Mouse (Mus musculus): Measurements from ENCODE around the gene Gm4513. TPM values are rescaled to one million over a fixed set of nuclear protein-coding genes. Genes with fewer than 3 reads are reported as not detected.
"Not testable (repeated sequence)": the region's sequence is repeated elsewhere in the genome, so short reads cannot be mapped to it uniquely, and the experiment has no call there.

The Gm4513 gene
- not detected in 2 replicates for polyA plus RNA-seq (2015; fragmentation: Nextera tagmentation; extraction: Ambion mirVana)

DNA sequence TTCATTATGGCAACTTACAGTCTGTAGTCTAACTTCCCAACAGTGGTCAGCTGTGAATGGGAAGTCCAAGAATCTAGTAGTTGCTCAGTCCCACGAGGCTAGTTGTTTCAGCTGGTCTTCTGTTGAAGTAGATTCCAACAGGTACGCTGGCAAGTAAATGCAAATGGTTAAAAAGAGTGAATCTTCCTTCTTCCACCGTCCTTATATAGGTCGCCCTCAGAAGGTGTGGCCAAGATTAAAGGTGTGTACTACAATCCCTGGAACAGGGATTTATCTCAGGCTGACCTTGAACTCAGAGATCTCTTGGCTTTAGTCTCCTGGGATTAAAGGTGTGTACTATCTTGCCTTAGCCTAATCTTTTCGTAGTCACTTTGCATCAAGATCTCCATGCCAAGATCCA lies at the start of gene Gm4513:
TSS of gene Gm4513 (minus strand) at position 101 of the 400 bp plus-strand sequence.
- 73% methylated on average over 3 of the region's 5 CpGs for WGBS
- not testable (repeated sequence) for H3K27ac ChIP-seq (replicated peaks); H3K4me1 ChIP-seq; H3K4me2 ChIP-seq (replicated peaks); ATAC-seq (ENCODE audit: insufficient number of reproducible peaks, low FRiP score, low TSS enrichment, low read depth); H3K27me3 ChIP-seq; H3K9ac ChIP-seq; H3K9me3 ChIP-seq (replicated peaks); H3K36me3 ChIP-seq; H3K4me3 ChIP-seq (replicated peaks)

DNA sequence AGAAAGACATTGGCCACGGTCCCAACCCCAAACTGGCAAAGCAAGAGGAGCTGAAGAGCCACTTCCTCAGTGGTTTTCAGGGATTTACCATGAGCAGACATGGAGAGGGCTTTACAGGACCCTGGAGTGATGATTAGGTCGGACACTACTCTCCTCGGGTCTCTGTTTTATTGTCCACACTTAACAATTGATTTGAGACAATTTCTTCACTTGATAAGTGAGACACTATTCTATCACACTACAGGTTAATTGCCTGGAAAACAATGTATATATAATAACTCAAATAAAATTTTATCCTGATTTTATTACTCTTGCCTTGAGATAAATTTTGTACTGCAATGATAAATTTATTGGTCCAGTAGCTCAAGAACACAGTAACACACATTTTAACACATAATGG lies 22.7 kb downstream of the Gm4513 start, which contains the start of gene Gm4141:
TSS of gene Gm4141 (minus strand) at position 101 of the 400 bp plus-strand sequence.
- not testable (repeated sequence) for H3K27ac ChIP-seq (replicated peaks); H3K36me3 ChIP-seq; H3K4me3 ChIP-seq (replicated peaks); H3K9me3 ChIP-seq (replicated peaks); H3K27me3 ChIP-seq; H3K4me2 ChIP-seq (replicated peaks); H3K9ac ChIP-seq; ATAC-seq (ENCODE audit: insufficient number of reproducible peaks, low FRiP score, low TSS enrichment, low read depth); H3K4me1 ChIP-seq
- WGBS = no CpG with 5 or more reads among the region's 3 CpGs

DNA sequence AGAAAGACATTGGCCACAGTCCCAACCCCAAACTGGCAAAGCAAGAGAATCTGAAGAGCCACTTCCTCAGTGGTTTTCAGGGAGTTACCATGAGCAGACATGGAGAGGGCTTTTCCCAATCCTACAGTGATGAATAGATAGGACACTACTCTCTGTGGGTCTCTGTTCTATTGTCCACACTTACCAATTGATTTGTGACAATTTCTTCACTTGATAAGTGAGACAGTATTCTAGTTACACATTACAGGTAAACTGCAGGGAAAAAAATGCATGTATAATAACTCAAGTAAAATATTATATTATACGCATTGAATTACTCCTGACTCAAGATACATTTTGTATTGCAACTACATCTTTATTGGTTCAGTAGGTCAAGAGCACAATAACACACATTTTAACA lies 53.2 kb downstream of the Gm4513 start, which contains the start of gene Gm5726:
TSS of gene Gm5726 (minus strand) at position 101 of the 400 bp plus-strand sequence.
- WGBS = no CpG with 5 or more reads among the region's 1 CpGs

More for the DNA sequence above, 53.2 kb downstream of the Gm4513 start, which contains the start of gene Gm5726:
- not testable (repeated sequence) for H3K36me3 ChIP-seq; H3K27ac ChIP-seq (replicated peaks); H3K27me3 ChIP-seq; H3K9me3 ChIP-seq (replicated peaks); ATAC-seq (ENCODE audit: insufficient number of reproducible peaks, low FRiP score, low TSS enrichment, low read depth); H3K4me3 ChIP-seq (replicated peaks); H3K9ac ChIP-seq; H3K4me1 ChIP-seq; H3K4me2 ChIP-seq (replicated peaks)

Other genes with a start within 250 kb of the Gm4513 start
- gene Gm5728, start 223.6 kb downstream of the Gm4513 start, polyA plus RNA-seq (2015; fragmentation: Nextera tagmentation; extraction: Ambion mirVana) = not detected in 2 replicates
- not detected in 2 replicates for gene Vmn1r100, start 181.1 kb downstream of the Gm4513 start, polyA plus RNA-seq (2015; fragmentation: Nextera tagmentation; extraction: Ambion mirVana)
- not detected in 2 replicates for gene Vmn1r101, start 156.4 kb downstream of the Gm4513 start, polyA plus RNA-seq (2015; fragmentation: Nextera tagmentation; extraction: Ambion mirVana)
- not detected in 2 replicates for gene Gm10670, start 124.1 kb downstream of the Gm4513 start, polyA plus RNA-seq (2015; fragmentation: Nextera tagmentation; extraction: Ambion mirVana)
- not detected in 2 replicates for gene Vmn1r103, start 88.5 kb downstream of the Gm4513 start, polyA plus RNA-seq (2015; fragmentation: Nextera tagmentation; extraction: Ambion mirVana)
- not detected in 2 replicates for gene Vmn1r104, start 65.2 kb downstream of the Gm4513 start, polyA plus RNA-seq (2015; fragmentation: Nextera tagmentation; extraction: Ambion mirVana)
- gene Gm5726, start 53.3 kb downstream of the Gm4513 start, polyA plus RNA-seq (2015; fragmentation: Nextera tagmentation; extraction: Ambion mirVana) = not detected in 2 replicates
- not detected in 2 replicates for gene Gm4141, start 22.8 kb downstream of the Gm4513 start, polyA plus RNA-seq (2015; fragmentation: Nextera tagmentation; extraction: Ambion mirVana)
- not detected in 2 replicates for gene Vmn1r107, start 69.9 kb upstream of the Gm4513 start, polyA plus RNA-seq (2015; fragmentation: Nextera tagmentation; extraction: Ambion mirVana)
- not detected in 2 replicates for gene Vmn1r111, start 104.2 kb upstream of the Gm4513 start, polyA plus RNA-seq (2015; fragmentation: Nextera tagmentation; extraction: Ambion mirVana)
- gene Gm10668, start 131.6 kb upstream of the Gm4513 start, polyA plus RNA-seq (2015; fragmentation: Nextera tagmentation; extraction: Ambion mirVana) = not detected in 2 replicates
- not detected in 2 replicates for gene Vmn1r112, start 172.2 kb upstream of the Gm4513 start, polyA plus RNA-seq (2015; fragmentation: Nextera tagmentation; extraction: Ambion mirVana)
- not detected in 2 replicates for gene Vmn1r113, start 188.3 kb upstream of the Gm4513 start, polyA plus RNA-seq (2015; fragmentation: Nextera tagmentation; extraction: Ambion mirVana)
- not detected in 2 replicates for gene Vmn1r114, start 213.2 kb upstream of the Gm4513 start, polyA plus RNA-seq (2015; fragmentation: Nextera tagmentation; extraction: Ambion mirVana)
- gene Vmn1r115, start 246.0 kb upstream of the Gm4513 start, polyA plus RNA-seq (2015; fragmentation: Nextera tagmentation; extraction: Ambion mirVana) = not detected in 2 replicates

Measured in embryonic facial prominence, embryonic 15.5 days (tissue).